Mouse (Mus musculus) hindbrain, embryonic 10.5 days (tissue): ENCODE measurements around the gene Tor1a. TPM values are rescaled to one million over a fixed set of nuclear protein-coding genes. Genes with fewer than 3 reads are reported as not detected.
"Not testable (repeated sequence)": the region's sequence is repeated elsewhere in the genome, so short reads cannot be mapped to it uniquely, and the experiment has no call there.

Source experiments
- DNase-seq: peaks from one replicate; pipeline ENCODE4 v3.0.0-alpha.2; 2017; ENCODE audit warnings: low spot score
- H3K27ac ChIP-seq: fragments of 300-500 bp; sonication (generic); 2 replicates; pipeline ENCODE4 v1.5.1; 2016; ENCODE audit warnings: mild to moderate bottlenecking, moderate library complexity
- H3K27me3 ChIP-seq: fragments of 300-500 bp; sonication (generic); 2 replicates; pipeline ENCODE4 v1.6.1; 2016; ENCODE audit warnings: mild to moderate bottlenecking; ENCODE audit not compliant: poor library complexity, insufficient read depth, severe bottlenecking
- H3K36me3 ChIP-seq: fragments of 300-500 bp; sonication (generic); 2 replicates; pipeline ENCODE4 v1.6.1; 2016; ENCODE audit warnings: mild to moderate bottlenecking, moderate library complexity
- H3K4me1 ChIP-seq: fragments of 300-500 bp; sonication (generic); replicated peaks from 2 replicates; pipeline ENCODE4 v1.6.1; 2016; ENCODE audit warnings: mild to moderate bottlenecking
- H3K4me3 ChIP-seq: fragments of 300-500 bp; sonication (generic); 2 replicates; pipeline ENCODE4 v1.5.1; 2016; ENCODE audit warnings: mild to moderate bottlenecking, moderate library complexity
- H3K9me3 ChIP-seq: fragments of 300-500 bp; sonication (generic); 2 replicates; pipeline ENCODE4 v1.6.1; 2016; ENCODE audit warnings: mild to moderate bottlenecking, moderate library complexity
- WGBS: fragments of 180-500 bp; shearing (Covaris S2); methylation state at CpG from one replicate; pipeline ENCODE4 v1.1.7; 2016; 5-methylcytosine and 5-hydroxymethylcytosine counted together
- polyA plus RNA-seq: library from polyadenylated mRNA; unstranded; fragments of >200 nt; fragmentation: Nextera tagmentation; extraction: Ambion mirVana; gene quantifications from 2 replicates; pipeline ENCODE4 v1.2.1, GENCODE M21; 2016

The Tor1a gene
- polyA plus RNA-seq, 1 experiment from 2014 or later, result 84.1 TPM

DNA sequence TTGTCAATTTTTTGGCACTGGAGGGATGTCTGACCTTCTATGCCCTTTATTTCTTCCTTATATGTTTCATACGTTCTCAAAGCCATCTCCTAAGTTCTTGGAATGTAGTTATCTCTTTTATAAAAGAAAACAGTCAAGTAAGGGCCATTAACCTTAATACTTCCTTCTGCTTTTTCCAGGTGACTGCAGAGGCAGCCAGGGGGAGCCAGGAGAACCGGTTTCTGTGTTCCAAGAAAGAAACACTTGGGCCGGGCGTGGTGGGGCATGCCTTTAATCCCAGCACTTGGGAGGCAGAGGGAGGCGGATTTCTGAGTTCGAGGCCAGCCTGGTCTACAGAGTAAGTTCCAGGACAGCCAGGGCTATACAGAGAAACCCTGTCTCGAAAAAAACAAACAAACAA, 25.6 kb downstream of the Tor1a start:
- H3K27me3 ChIP-seq, H3K4me3 ChIP-seq, H3K36me3 ChIP-seq, H3K27ac ChIP-seq, DNase-seq, H3K4me1 ChIP-seq, H3K9me3 ChIP-seq: not testable (repeated sequence)
- 55% methylated on average over 7 of the region's 7 CpGs for WGBS

GRCm38 (mm10) chr2:30941586-30941985, 26.1 kb downstream of the Tor1a start:
- H3K9me3 ChIP-seq, result no peaks in the 10 kb centered on the region
- H3K36me3 ChIP-seq, result no peaks in the 10 kb centered on the region
- no peak overlapping the region for H3K4me3 ChIP-seq
- no peak for DNase-seq
- H3K27me3 ChIP-seq, result no peaks in the 10 kb centered on the region
- peaks cover 6% of the 10 kb centered on the region; the same call in 1 of the 2 replicates for H3K4me1 ChIP-seq
- WGBS, result 92% methylated on average over 5 of the region's 5 CpGs
- H3K27ac ChIP-seq, result no peak overlapping the region

GRCm38 (mm10) chr2:30938574-30938991, 29.1 kb downstream of the Tor1a start:
- H3K27ac ChIP-seq, result no peak overlapping the region
- H3K36me3 ChIP-seq, result no peaks in the 10 kb centered on the region
- no peak overlapping the region for H3K4me3 ChIP-seq
- WGBS, result 59% methylated on average over 4 of the region's 4 CpGs
- no peak for DNase-seq
- peaks cover 6% of the 10 kb centered on the region; the same call in 1 of the 2 replicates for H3K4me1 ChIP-seq
- H3K9me3 ChIP-seq, result no peaks in the 10 kb centered on the region
- no peaks in the 10 kb centered on the region for H3K27me3 ChIP-seq

DNA sequence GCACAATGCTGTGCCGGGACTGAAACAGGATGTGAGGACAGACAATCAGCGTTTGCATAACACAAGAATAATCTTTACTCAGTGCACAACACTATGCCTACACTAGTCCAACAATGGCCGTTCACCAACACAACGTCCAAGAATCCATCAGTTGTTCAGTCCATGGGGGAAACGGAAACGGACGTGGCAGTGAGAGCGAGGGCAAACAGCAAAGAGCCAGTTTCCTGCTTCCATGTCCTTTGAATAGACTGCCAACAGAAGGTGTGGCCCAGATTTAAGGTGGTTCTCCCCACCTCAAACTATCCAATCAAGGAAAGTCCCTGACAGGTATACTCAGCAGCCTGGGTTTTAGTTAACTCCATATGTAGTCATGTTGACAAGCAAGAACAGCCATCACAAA, 30.0 kb downstream of the Tor1a start:
- Histone ChIP-seq H3K27me3 (no peaks in the 10 kb centered on the region), H3K9me3 (no peaks in the 10 kb centered on the region), H3K4me1 (peaks cover 3% of the 10 kb centered on the region; the same call in 1 of the 2 replicates), H3K36me3 (no peaks in the 10 kb centered on the region), H3K27ac (no peak overlapping the region), H3K4me3 (no peak overlapping the region)
- DNase-seq, result no peak
- 89% methylated on average over 8 of the region's 8 CpGs for WGBS

DNA sequence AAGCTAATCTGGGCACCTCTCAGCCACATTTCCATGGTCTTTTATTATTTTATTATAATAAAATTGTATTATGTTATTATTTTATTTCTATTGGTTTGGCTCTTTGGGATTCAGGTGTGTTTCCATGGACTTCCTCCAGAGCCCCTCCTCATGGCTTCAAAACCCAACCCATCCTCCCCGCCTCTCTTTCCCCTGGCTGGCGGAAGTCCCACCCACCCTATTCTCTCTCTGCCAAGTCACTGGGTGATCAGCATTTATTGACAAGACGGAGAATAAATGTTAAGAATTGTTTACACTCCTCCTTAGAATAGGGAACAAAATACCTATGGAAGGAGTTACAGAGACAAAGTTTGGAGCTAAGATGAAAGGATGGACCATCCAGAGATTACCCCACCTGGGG, 30.9 kb downstream of the Tor1a start:
- H3K4me3 ChIP-seq, result no peak overlapping the region
- H3K4me1 ChIP-seq, result no peaks in the 10 kb centered on the region
- H3K27ac ChIP-seq, result no peak overlapping the region
- H3K36me3 ChIP-seq, result no peaks in the 10 kb centered on the region
- WGBS, result 80% methylated on average over 3 of the region's 3 CpGs
- no peaks in the 10 kb centered on the region for H3K27me3 ChIP-seq
- no peaks in the 10 kb centered on the region for H3K9me3 ChIP-seq
- no peak for DNase-seq

DNA sequence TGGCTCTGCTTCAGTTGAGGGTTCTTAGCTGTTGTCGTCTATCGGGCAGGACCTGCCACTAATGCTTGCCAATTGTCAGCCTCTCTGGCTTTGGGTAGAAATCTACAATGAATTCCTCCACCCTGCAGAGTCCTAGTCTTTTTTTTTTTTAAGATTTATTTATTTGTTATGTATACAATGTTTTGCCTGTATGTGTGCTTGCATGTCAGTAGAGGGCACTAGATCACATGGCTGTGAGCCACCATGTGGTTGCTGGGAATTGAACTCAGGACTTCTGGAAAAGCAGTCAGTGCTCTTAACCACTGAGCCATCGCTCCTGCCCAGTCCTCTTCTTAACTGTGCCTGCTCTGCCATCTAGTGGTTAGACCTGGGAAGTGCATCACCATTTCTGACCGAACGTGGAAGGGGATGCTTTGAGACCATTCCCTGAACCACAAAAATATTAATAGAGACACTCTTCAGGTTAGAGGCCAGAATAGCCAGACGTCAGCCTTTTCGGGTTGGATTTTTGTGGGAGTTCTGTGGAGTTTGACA, 33.7 kb downstream of the Tor1a start:
- H3K4me1 ChIP-seq, result peaks cover 11% of the 10 kb centered on the region
- H3K27ac ChIP-seq, result no peak overlapping the region
- 23% methylated on average over 7 of the region's 7 CpGs for WGBS
- no peaks in the 10 kb centered on the region for H3K9me3 ChIP-seq
- H3K27me3 ChIP-seq, result peaks cover under 1% of the 10 kb centered on the region; the same call in 1 of the 2 replicates
- H3K36me3 ChIP-seq, result no peaks in the 10 kb centered on the region
- no peak overlapping the region for H3K4me3 ChIP-seq
- peak; percentile 77 for DNase-seq

DNA sequence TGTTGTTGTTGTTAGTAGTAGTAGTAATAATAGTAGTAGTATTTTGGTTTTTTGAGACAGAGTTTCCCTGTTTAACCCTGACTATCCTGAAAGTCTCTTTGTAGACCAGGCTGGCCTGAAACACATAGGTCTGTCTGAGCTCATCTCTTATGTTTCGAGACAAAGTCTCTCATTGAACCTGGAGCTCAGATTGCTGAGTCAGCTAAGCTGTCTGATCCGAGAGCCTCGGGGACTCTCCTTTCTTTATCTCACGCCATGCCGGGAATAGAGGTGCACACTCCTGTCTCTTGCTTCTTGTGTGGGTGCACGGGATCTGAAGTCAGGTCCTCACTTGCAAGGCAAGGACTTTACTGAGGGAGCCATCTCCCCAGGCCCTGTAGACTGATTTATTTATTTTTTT, 34.7 kb downstream of the Tor1a start:
- WGBS, result 77% methylated on average over 6 of the region's 6 CpGs
- no peak overlapping the region for H3K4me3 ChIP-seq
- no peak overlapping the region for H3K27ac ChIP-seq
- no peaks in the 10 kb centered on the region for H3K9me3 ChIP-seq
- DNase-seq, result no peak
- H3K27me3 ChIP-seq, result peaks cover 4% of the 10 kb centered on the region; the same call in 1 of the 2 replicates
- H3K36me3 ChIP-seq, result no peaks in the 10 kb centered on the region
- peaks cover 18% of the 10 kb centered on the region for H3K4me1 ChIP-seq

DNA sequence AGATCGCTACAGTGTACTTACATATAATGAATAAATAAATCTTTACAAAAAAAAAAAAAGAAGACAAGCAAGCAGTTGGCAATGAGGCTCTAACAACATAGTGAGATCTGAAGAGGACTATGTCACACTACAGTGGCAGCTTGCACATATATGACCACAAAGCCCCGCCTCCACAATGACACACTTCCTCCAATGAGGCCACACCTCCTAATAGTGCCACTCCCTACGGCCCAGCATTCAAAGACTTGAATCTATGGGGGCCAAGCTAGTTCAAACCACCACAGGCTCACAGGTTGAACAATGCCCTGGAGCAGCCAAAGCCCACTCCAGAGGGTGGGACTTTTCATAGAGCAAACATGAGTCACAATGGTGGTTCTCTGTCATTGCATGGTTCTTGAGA, 35.8 kb downstream of the Tor1a start:
- Histone ChIP-seq H3K9me3 (no peaks in the 10 kb centered on the region), H3K4me3 (no peak overlapping the region), H3K4me1 (peaks cover 27% of the 10 kb centered on the region), H3K36me3 (no peaks in the 10 kb centered on the region), H3K27me3 (peaks cover 4% of the 10 kb centered on the region; the same call in 1 of the 2 replicates), H3K27ac (no peak overlapping the region)
- 92% methylated on average over 3 of the region's 3 CpGs for WGBS
- no peak for DNase-seq

GRCm38 (mm10) chr2:30930846-30931245, 36.9 kb downstream of the Tor1a start:
- H3K36me3 ChIP-seq, H3K9me3 ChIP-seq, H3K27me3 ChIP-seq, H3K4me3 ChIP-seq, DNase-seq, H3K27ac ChIP-seq: not testable (repeated sequence)
- H3K4me1 ChIP-seq, result peaks cover 30% of the 10 kb centered on the region
- WGBS, result 85% methylated on average over 2 of the region's 2 CpGs

DNA sequence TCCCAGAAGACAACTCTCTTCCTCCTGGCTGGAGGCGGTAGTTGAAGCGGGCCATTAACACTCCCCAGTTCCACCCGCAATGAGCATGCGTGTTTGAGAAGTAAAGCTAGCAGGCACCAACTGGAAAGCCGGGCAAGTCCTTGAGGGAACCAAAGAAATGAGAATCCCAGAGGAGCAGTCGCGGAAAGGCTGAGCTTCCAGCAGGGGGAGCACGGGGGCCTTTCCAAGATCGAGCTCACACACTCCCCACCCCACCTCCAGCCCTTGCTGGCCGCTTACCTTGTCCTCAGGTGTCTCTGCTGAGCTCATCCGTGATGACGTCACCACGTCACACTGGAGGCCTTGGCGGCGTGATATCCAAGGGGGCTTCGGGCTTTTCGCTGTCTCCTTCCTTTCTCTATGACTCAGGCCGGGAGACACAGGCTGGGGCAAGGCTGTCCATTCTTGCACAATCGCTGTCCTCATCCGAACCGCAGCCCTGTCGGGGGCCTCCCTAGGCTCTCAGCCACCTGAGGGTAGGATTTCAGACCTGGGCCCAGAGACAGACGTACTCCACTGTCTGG, 38.2 kb downstream of the Tor1a start, which contains the start of gene Ptges:
Gene Ptges (minus strand): TSS at position 381 of the 563 bp plus-strand sequence.
- peaks cover 30% of the 10 kb centered on the region for H3K4me1 ChIP-seq
- H3K36me3 ChIP-seq, result no peaks in the 10 kb centered on the region
- DNase-seq, result peak; percentile 65
- H3K4me3 ChIP-seq, result peak within 1 kb of the TSS; percentile 44
- H3K27me3 ChIP-seq, result peaks cover 4% of the 10 kb centered on the region; the same call in 1 of the 2 replicates
- peak within 1 kb of the TSS; percentile 60 for H3K27ac ChIP-seq
- 3% methylated on average over 23 of the region's 23 CpGs for WGBS
- no peaks in the 10 kb centered on the region for H3K9me3 ChIP-seq

DNA sequence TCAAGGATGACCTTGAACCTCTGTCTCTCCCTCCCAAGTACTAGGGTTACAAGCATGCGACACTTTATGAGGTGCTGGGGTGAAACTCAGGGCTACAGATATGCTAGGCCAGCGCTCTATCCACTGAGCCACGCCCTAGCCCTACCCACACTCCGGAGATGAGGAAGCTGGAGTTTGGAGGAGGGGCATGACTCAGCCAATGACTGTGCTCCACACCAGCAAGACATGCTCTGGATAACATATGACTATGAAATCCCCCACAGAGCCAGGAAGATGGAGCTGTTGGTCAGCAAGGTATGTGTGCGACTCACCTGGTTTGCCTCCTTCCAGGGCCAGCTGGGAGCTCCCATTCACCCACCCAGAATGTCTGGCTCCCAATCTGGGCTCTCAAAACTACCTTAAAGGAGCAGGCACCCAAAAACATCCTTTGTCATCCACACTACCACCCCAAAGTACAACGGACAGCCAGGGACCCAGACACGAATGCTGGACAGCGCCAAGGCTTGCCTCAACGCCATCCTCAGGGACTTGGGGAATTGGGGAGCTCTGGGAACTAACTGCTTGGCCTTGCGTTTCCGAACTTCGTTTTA, 38.7 kb downstream of the Tor1a start:
- Histone ChIP-seq H3K9me3 (no peaks in the 10 kb centered on the region), H3K36me3 (no peaks in the 10 kb centered on the region), H3K4me3 (peak overlapping the region; percentile 44), H3K27me3 (peaks cover 4% of the 10 kb centered on the region; the same call in 1 of the 2 replicates), H3K4me1 (peaks cover 30% of the 10 kb centered on the region), H3K27ac (peak overlapping the region; percentile 60)
- WGBS, result 33% methylated on average over 12 of the region's 12 CpGs
- DNase-seq, result no peak

DNA sequence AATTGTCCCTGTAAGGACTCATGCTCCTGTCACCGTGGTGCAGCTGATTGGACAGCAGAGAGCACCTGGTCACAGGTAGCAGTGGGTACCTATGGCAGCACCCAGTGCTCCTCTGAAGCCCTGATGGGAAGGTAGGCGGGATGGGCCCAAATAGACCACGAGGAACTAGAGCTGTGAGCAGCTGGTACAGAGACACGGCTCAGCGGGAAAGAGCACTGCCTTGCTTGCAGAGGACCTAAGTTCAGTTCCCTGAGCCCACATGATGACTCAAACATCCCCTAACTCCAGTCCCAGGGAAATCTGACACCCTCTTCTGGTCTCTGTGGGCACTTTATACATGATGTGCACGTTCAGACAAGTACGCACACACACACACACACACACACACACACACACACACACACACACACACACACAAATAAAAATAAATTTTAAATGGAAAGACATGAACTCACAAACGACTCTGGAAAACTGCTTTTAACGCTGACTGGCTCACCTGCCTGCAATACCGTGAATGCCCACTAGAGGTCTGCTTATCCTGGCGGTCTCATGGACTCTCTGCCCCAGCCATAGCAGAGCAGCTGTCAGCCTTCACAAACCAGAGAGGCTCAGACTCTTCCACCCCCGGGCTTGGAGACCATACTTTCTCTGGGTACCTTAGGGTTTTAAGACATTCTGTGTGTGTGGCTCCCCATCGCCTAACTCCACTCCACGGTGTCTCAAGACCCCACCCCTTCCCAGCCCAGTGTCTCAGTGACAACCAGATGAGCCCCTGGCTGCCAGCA, 39.7 kb downstream of the Tor1a start:
- 25% methylated on average over 14 of the region's 14 CpGs for WGBS
- Histone ChIP-seq H3K4me3 (no peak overlapping the region), H3K36me3 (no peaks in the 10 kb centered on the region), H3K27me3 (peaks cover 4% of the 10 kb centered on the region; the same call in 1 of the 2 replicates), H3K4me1 (peaks cover 30% of the 10 kb centered on the region), H3K9me3 (no peaks in the 10 kb centered on the region), H3K27ac (0 out of 2 replicates have a peak overlapping the region, but pooled peaks have one; percentile 23)
- peak; percentile 81 for DNase-seq
